Mouse (Mus musculus) MEL (cell line): ENCODE measurements around the gene Lrba. TPM values are rescaled to one million over a fixed set of nuclear protein-coding genes. Genes with fewer than 3 reads are reported as not detected.

Experiments
- DNase-seq: peaks from one replicate; pipeline ENCODE4 v3.0.0; 2011; ENCODE audit warnings: low read depth, low spot score
- H3K27ac ChIP-seq: 2 replicates; pipeline ENCODE4 v1.5.1; 2012; ENCODE audit warnings: low read depth, mild to moderate bottlenecking, control low read depth, low read length, moderate library complexity; ENCODE audit not compliant: control insufficient read depth
- H3K27me3 ChIP-seq, 2 experiments: fragments of 150-350 bp in 1 of 2; sonication (generic) in 1 of 2; 2 replicates each; pipeline ENCODE4 v1.6.1; 2012; ENCODE audit warnings: low read length in 2 of 2, mild to moderate bottlenecking in 2 of 2, improper control_type of control experiment in 1 of 2, moderate library complexity in 1 of 2; ENCODE audit not compliant: insufficient read depth in 2 of 2, control insufficient read depth in 1 of 2
- H3K36me3 ChIP-seq, 2 experiments: 2 replicates each; pipeline ENCODE4 v1.6.1; 2012 to 2014; ENCODE audit warnings: low read length in 2 of 2, improper control_type of control experiment in 1 of 2, inconsistent platforms in 1 of 2, mild to moderate bottlenecking in 1 of 2; ENCODE audit not compliant: insufficient read depth in 2 of 2, control insufficient read depth in 1 of 2
- H3K4me1 ChIP-seq, 2 experiments: fragments of 150-350 bp in 1 of 2; sonication (generic) in 1 of 2; 2 replicates each; pipeline ENCODE4 v1.6.1; 2012; ENCODE audit warnings: low read length in 2 of 2, improper control_type of control experiment in 1 of 2, mild to moderate bottlenecking in 1 of 2; ENCODE audit not compliant: insufficient read depth in 2 of 2, control insufficient read depth in 1 of 2
- H3K4me3 ChIP-seq, 2 experiments: fragments of 150-350 bp in 1 of 2; sonication (generic) in 1 of 2; 2 replicates each; pipeline ENCODE4 v1.5.1; 2012; ENCODE audit warnings: low read depth in 2 of 2, low read length in 2 of 2, mild to moderate bottlenecking in 2 of 2, moderate library complexity in 2 of 2, control low read depth in 1 of 2, improper control_type of control experiment in 1 of 2; ENCODE audit not compliant: control insufficient read depth in 1 of 2, insufficient read depth in 1 of 2
- H3K79me2 ChIP-seq: 2 replicates; pipeline ENCODE4 v1.6.1; 2012; ENCODE audit warnings: mild to moderate bottlenecking, low read length, moderate library complexity; ENCODE audit not compliant: control insufficient read depth, poor library complexity, insufficient read depth
- H3K9ac ChIP-seq: 2 replicates; pipeline ENCODE4 v1.6.1; 2012; ENCODE audit warnings: low read depth, mild to moderate bottlenecking, control low read depth, low read length, moderate library complexity; ENCODE audit not compliant: control insufficient read depth, poor library complexity, severe bottlenecking
- H3K9me3 ChIP-seq: fragments of 150-350 bp; sonication (generic); replicated peaks from 2 replicates; pipeline ENCODE4 v1.6.1; 2012; ENCODE audit warnings: mild to moderate bottlenecking, low read length, improper control_type of control experiment, moderate library complexity; ENCODE audit not compliant: insufficient read depth
- BHLHE40 ChIP-seq: IDR thresholded peaks from 2 replicates; pipeline ENCODE4 v1.6.1; 2012; ENCODE audit warnings: low read depth, mild to moderate bottlenecking, inconsistent platforms, low read length, improper control_type of control experiment, borderline replicate concordance
- CHD1 ChIP-seq: IDR thresholded peaks from 2 replicates; pipeline ENCODE4 v1.6.1; 2012; ENCODE audit warnings: low read depth, mild to moderate bottlenecking, inconsistent platforms, low read length, improper control_type of control experiment
- E2F4 ChIP-seq: IDR thresholded peaks from 2 replicates; pipeline ENCODE4 v1.6.1; 2011; ENCODE audit warnings: low read depth, low read length, improper control_type of control experiment, borderline replicate concordance
- ELF1 ChIP-seq: IDR thresholded peaks from 2 replicates; pipeline ENCODE4 v1.6.1; 2014; ENCODE audit warnings: low read depth, mild to moderate bottlenecking, inconsistent platforms, low read length, improper control_type of control experiment, moderate library complexity
- EP300 ChIP-seq, 2 experiments: IDR thresholded peaks; 2 replicates each; pipeline ENCODE4 v1.6.1; 2011; ENCODE audit warnings: improper control_type of control experiment in 2 of 2, low read length in 2 of 2, low read depth in 1 of 2, mild to moderate bottlenecking in 1 of 2
- GATA1 ChIP-seq: IDR thresholded peaks from 2 replicates; pipeline ENCODE4 v1.6.1; 2011; ENCODE audit warnings: low read depth, low read length, improper control_type of control experiment
- HCFC1 ChIP-seq: IDR thresholded peaks from 2 replicates; pipeline ENCODE4 v1.6.1; 2012; ENCODE audit warnings: low read depth, mild to moderate bottlenecking, inconsistent platforms, low read length, improper control_type of control experiment, moderate library complexity
- KAT2A ChIP-seq: conservative IDR thresholded peaks from 2 replicates; pipeline ENCODE4 v1.6.1; 2012; ENCODE audit warnings: low read depth, low read length, improper control_type of control experiment, inconsistent platforms
- MAFK ChIP-seq: IDR thresholded peaks from 2 replicates; pipeline ENCODE4 v1.6.1; 2011; ENCODE audit warnings: low read depth, mild to moderate bottlenecking, low read length, improper control_type of control experiment, borderline replicate concordance
- MAX ChIP-seq: IDR thresholded peaks from 2 replicates; pipeline ENCODE4 v1.6.1; 2011; ENCODE audit warnings: low read length, improper control_type of control experiment
- MAZ ChIP-seq: IDR thresholded peaks from 2 replicates; pipeline ENCODE4 v1.6.1; 2012; ENCODE audit warnings: low read depth, mild to moderate bottlenecking, inconsistent platforms, low read length, improper control_type of control experiment
- MXI1 ChIP-seq: IDR thresholded peaks from 2 replicates; pipeline ENCODE4 v1.6.1; 2011; ENCODE audit warnings: mild to moderate bottlenecking, low read depth, low read length, improper control_type of control experiment
- MYB ChIP-seq: IDR thresholded peaks from 2 replicates; pipeline ENCODE4 v1.6.1; 2011; ENCODE audit warnings: mild to moderate bottlenecking, low read depth, low read length, improper control_type of control experiment
- MYC ChIP-seq: IDR thresholded peaks from 2 replicates; pipeline ENCODE4 v1.6.1; 2011; ENCODE audit warnings: low read depth, mild to moderate bottlenecking, low read length, improper control_type of control experiment, moderate library complexity
- NELFE ChIP-seq: IDR thresholded peaks from 2 replicates; pipeline ENCODE4 v1.6.1; 2011; ENCODE audit warnings: low read depth, low read length, improper control_type of control experiment
- RAD21 ChIP-seq: IDR thresholded peaks from 2 replicates; pipeline ENCODE4 v1.6.1; 2011; ENCODE audit warnings: mild to moderate bottlenecking, low read depth, low read length, improper control_type of control experiment
- RCOR1 ChIP-seq: IDR thresholded peaks from 2 replicates; pipeline ENCODE4 v1.6.1; 2012; ENCODE audit warnings: low read depth, mild to moderate bottlenecking, inconsistent platforms, low read length, improper control_type of control experiment
- SIN3A ChIP-seq: IDR thresholded peaks from 2 replicates; pipeline ENCODE4 v1.6.1; 2012; ENCODE audit warnings: low read length, improper control_type of control experiment, inconsistent platforms
- TBP ChIP-seq: IDR thresholded peaks from 2 replicates; pipeline ENCODE4 v1.8.0; 2011; ENCODE audit warnings: low read depth, low read length, improper control_type of control experiment
- UBTF ChIP-seq: IDR thresholded peaks from 2 replicates; pipeline ENCODE4 v1.6.1; 2012; ENCODE audit warnings: low read depth, mild to moderate bottlenecking, inconsistent platforms, low read length, improper control_type of control experiment, moderate library complexity, borderline replicate concordance; ENCODE audit not compliant: insufficient read depth
- ZC3H11A ChIP-seq: IDR thresholded peaks from 2 replicates; pipeline ENCODE4 v1.6.1; 2012; ENCODE audit warnings: low read depth, mild to moderate bottlenecking, inconsistent platforms, low read length, improper control_type of control experiment
- ZKSCAN1 ChIP-seq: IDR thresholded peaks from 2 replicates; pipeline ENCODE4 v1.6.1; 2012; ENCODE audit warnings: low read depth, mild to moderate bottlenecking, inconsistent platforms, low read length, improper control_type of control experiment, moderate library complexity
- ZMIZ1 ChIP-seq: IDR thresholded peaks from 2 replicates; pipeline ENCODE4 v1.6.1; 2012; ENCODE audit warnings: low read depth, mild to moderate bottlenecking, inconsistent platforms, low read length, improper control_type of control experiment, moderate library complexity
- polyA plus RNA-seq, 2 experiments: library from polyadenylated mRNA; stranded (reverse) in 1 of 2; unstranded in 1 of 2; fragments of >175 nt in 1 of 2; fragments of >200 nt in 1 of 2; gene quantifications; 2 replicates each; pipeline versions ENCODE4 v1.2.1 to v1.2.4; 2012; ENCODE audit warnings: low replicate concordance in 2 of 2, low read depth in 1 of 2; ENCODE audit not compliant: insufficient read length in 2 of 2, insufficient read depth in 1 of 2, missing spikeins in 1 of 2
- total RNA-seq: library from RNA; depleted of rRNA; stranded (reverse); fragments of 300-350 nt; gene quantifications from 2 replicates; pipeline ENCODE4 v1.2.3, GENCODE M21; 2012

Gene Lrba
- total and polyA plus RNA-seq, 3 experiments, result 10.9 to 17.9 TPM; not detected in 1

DNA sequence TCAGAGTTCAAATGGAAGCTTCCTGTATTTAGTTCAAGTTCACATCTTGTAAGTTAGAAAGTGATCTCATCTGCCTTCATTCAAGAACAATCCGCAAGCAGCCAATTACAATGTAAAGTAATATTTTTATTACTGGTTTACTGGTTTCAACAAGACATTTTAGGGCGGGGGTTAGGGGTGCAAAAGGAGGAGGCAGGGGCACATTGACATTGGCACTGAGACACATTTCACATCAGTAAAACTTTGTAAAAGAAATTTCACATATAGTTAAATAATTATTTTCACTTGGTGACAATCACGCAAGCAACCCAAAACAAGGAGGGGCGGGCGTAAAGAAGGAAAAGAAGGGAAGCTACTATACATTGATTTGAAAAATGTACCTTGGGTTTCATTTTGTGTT is 321.5 kb downstream of the Lrba start:
- TF ChIP-seq HCFC1 (no peak), EP300 (IDR thresholded peaks at IDR 0.05; ENCODE audit: low read depth in 1 of 2, low read length in 2 of 2) (no peak), NELFE (no peak), BHLHE40 (no peak), ZKSCAN1 (no peak), MAX (no peak), UBTF (no peak), CHD1 (no peak), RCOR1 (no peak), MXI1 (no peak), MAFK (no peak), ZC3H11A (no peak), E2F4 (no peak), TBP (no peak), GATA1 (no peak)
- no peaks in the 10 kb centered on the region for H3K79me2 ChIP-seq
- H3K27ac ChIP-seq, result no peak overlapping the region
- H3K4me1 ChIP-seq, result peaks cover 0 to 6% of the 10 kb centered on the region in 2 experiments; a peak in 2 of 4 replicates
- H3K36me3 ChIP-seq, result no peaks in the 10 kb centered on the region
- no peaks in the 10 kb centered on the region for H3K9me3 ChIP-seq
- DNase-seq, result no peak
- no peaks in the 10 kb centered on the region for H3K27me3 ChIP-seq
- no peak overlapping the region for H3K4me3 ChIP-seq
- H3K9ac ChIP-seq, result no peak overlapping the region

DNA sequence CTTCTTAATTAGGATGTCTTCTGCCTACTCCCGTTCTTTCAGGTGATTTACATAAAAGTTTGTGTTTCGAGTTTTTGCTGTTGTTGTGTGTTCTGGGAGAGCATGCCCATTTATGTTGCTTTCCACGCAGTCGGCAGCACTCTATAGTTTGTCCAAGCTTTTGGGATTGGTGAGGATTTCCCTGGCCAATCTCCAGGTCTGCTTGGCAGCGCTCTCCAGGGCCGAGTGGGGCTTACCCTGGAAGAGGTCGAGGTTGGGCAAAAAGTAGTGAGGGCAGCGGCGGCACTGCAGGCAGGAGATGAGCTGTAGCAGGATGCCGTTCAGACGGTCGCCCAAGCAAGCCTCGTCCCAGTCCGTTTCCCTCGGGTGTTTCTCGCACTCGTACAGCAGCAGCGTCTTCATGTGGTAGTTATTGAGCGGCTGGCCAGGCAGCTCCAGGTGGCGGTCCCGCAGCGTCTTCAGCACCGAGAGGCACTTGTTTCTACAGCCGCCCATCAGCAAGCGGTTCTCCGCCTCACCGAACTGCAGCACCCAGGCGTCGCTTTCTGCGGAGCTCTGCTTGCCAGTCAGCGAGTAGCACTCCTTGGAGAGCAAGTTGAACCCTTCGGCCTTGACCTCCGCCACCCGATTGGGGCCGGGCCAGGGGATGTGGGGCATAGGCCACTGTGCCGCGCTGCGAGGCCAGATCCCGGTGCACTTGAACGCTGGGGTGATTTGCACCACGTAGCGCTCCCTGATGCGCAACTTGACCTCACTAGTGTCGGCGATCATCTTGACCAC is 322.2 kb downstream of the Lrba start:
- peaks cover 0 to 6% of the 10 kb centered on the region in 2 experiments; a peak in 2 of 4 replicates for H3K4me1 ChIP-seq
- no peaks in the 10 kb centered on the region for H3K9me3 ChIP-seq
- TF ChIP-seq KAT2A, result no peak
- TF ChIP-seq NELFE, result no peak
- no peak for TF ChIP-seq E2F4
- no peak for TF ChIP-seq MAZ
- no peak for TF ChIP-seq GATA1
- no peak for TF ChIP-seq MYC
- TF ChIP-seq ELF1, result no peak
- no peak for TF ChIP-seq MAX
- TF ChIP-seq RAD21, result no peak
- no peak for TF ChIP-seq ZMIZ1
- no peak for TF ChIP-seq SIN3A
- no peak for TF ChIP-seq BHLHE40
- TF ChIP-seq EP300 (IDR thresholded peaks at IDR 0.05; ENCODE audit: low read depth in 1 of 2, low read length in 2 of 2), result no peak
- no peak for TF ChIP-seq MYB
- H3K79me2 ChIP-seq, result no peaks in the 10 kb centered on the region
- H3K4me3 ChIP-seq, result no peak overlapping the region
- H3K27me3 ChIP-seq, result no peaks in the 10 kb centered on the region
- no peak overlapping the region for H3K9ac ChIP-seq
- DNase-seq, result no peak
- no peak overlapping the region for H3K27ac ChIP-seq
- H3K36me3 ChIP-seq, result no peaks in the 10 kb centered on the region
